Mouse (Mus musculus): Measurements from ENCODE around the gene Cdkn2c. TPM values are rescaled to one million over a fixed set of nuclear protein-coding genes. Genes with fewer than 3 reads are reported as not detected.

The Cdkn2c gene
- polyA plus RNA-seq, 1 experiment from 2014 or later = 18.5 TPM

DNA sequence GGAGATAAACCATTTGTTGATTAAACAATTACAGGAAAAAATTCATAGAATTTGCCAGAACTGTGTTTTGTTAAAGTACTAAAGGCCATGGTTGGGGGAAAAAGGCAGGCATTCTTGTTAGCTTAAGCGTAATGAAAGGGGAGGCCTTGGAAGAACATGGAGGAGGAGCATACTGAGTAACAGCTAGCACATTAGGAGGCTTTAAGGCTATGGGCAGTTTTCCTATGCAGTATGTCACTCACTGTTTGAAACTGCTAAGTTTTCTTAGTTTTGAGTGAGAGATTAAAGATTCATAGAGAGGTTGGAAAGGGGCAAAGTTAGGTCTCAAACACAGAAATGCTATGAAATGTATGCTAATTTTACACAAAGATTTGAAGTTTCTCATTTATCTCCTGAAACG, 7.1 kb upstream of the Cdkn2c start:
- WGBS = 77% methylated on average over 2 of the region's 2 CpGs
- H3K4me3 ChIP-seq (ENCODE audit: low read length) = no peak overlapping the region

DNA sequence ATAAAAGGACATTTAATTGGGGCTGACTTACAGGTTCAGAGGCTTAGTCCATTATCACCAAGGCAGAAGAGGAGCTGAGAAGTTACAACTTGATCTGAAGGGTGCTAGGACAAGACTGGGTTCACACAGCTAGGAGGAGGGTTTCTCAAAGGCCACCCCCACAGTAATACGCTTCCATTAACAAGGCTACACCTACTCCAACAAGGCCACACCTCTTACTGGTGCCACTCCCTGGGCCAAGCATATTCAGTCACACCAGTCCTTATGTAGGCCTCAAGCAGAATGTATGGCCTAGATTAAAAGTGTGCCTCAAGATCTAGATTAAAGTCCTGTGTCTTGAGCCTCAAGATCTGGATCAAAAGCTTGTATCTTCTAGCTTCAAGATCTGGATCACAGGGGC, 5.0 kb upstream of the Cdkn2c start:
- no peaks in the 10 kb centered on the region for H3K9me3 ChIP-seq (replicated peaks; ENCODE audit: control insufficient read depth, low read length)
- no peaks in the 10 kb centered on the region for H3K36me3 ChIP-seq (ENCODE audit: control insufficient read depth, insufficient read depth)
- H3K27ac ChIP-seq (ENCODE audit: low read length) = no peak overlapping the region
- 77% methylated on average over 1 of the region's 1 CpGs for WGBS
- H3K9ac ChIP-seq (ENCODE audit: low read length) = no peak overlapping the region
- ATAC-seq (replicated peaks; ENCODE audit: extremely low read depth, insufficient read depth, low FRiP score) = no peak
- H3K27me3 ChIP-seq (ENCODE audit: control insufficient read depth, insufficient read depth, low read length) = no peaks in the 10 kb centered on the region
- peaks cover 5% of the 10 kb centered on the region for H3K4me1 ChIP-seq (ENCODE audit: control insufficient read depth, insufficient read depth, low read length)
- H3K4me3 ChIP-seq (ENCODE audit: low read length) = no peak overlapping the region
- no peak overlapping the region for H3K4me2 ChIP-seq (ENCODE audit: low read depth, low read length)

More for the DNA sequence above, 7.1 kb upstream of the Cdkn2c start:
- no peak overlapping the region for H3K9ac ChIP-seq (ENCODE audit: low read length)
- no peaks in the 10 kb centered on the region for H3K9me3 ChIP-seq (replicated peaks; ENCODE audit: control insufficient read depth, low read length)
- H3K36me3 ChIP-seq (ENCODE audit: control insufficient read depth, insufficient read depth) = no peaks in the 10 kb centered on the region
- no peak for ATAC-seq (replicated peaks; ENCODE audit: extremely low read depth, insufficient read depth, low FRiP score)
- H3K4me2 ChIP-seq (ENCODE audit: low read depth, low read length) = no peak overlapping the region
- 0 out of 2 replicates have a peak, but pooled peaks cover 3% of the 10 kb centered on the region for H3K4me1 ChIP-seq (ENCODE audit: control insufficient read depth, insufficient read depth, low read length)
- H3K27ac ChIP-seq (ENCODE audit: low read length) = no peak overlapping the region
- H3K27me3 ChIP-seq (ENCODE audit: control insufficient read depth, insufficient read depth, low read length) = no peaks in the 10 kb centered on the region

DNA sequence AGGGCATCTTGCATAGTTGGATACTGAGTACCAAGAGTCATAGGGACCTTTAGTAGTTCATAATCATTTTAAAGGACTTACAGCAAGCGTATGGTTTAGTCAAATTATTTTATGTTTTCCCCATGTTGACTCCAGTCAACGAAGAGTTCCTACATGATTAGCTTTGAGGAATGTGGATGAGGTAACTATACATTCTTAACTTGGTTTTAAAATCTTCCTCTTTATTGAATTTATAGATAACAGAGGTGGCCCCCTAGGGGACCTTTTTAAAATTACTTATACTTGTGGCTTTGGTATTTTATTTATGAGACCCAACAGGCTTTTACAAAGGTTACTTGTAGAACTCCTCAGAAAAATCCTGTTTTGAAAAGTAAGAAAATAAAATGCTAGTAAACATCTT, 3.2 kb upstream of the Cdkn2c start:
- no peak for ATAC-seq (replicated peaks; ENCODE audit: extremely low read depth, insufficient read depth, low FRiP score)
- no peaks in the 10 kb centered on the region for H3K36me3 ChIP-seq (ENCODE audit: control insufficient read depth, insufficient read depth)
- H3K4me2 ChIP-seq (ENCODE audit: low read depth, low read length) = no peak overlapping the region
- no peaks in the 10 kb centered on the region for H3K27me3 ChIP-seq (ENCODE audit: control insufficient read depth, insufficient read depth, low read length)
- H3K4me1 ChIP-seq (ENCODE audit: control insufficient read depth, insufficient read depth, low read length) = peaks cover 5% of the 10 kb centered on the region
- no peak overlapping the region for H3K27ac ChIP-seq (ENCODE audit: low read length)
- no peak overlapping the region for H3K9ac ChIP-seq (ENCODE audit: low read length)
- H3K4me3 ChIP-seq (ENCODE audit: low read length) = no peak overlapping the region
- WGBS = 67% methylated on average over 2 of the region's 2 CpGs
- H3K9me3 ChIP-seq (replicated peaks; ENCODE audit: control insufficient read depth, low read length) = no peaks in the 10 kb centered on the region

DNA sequence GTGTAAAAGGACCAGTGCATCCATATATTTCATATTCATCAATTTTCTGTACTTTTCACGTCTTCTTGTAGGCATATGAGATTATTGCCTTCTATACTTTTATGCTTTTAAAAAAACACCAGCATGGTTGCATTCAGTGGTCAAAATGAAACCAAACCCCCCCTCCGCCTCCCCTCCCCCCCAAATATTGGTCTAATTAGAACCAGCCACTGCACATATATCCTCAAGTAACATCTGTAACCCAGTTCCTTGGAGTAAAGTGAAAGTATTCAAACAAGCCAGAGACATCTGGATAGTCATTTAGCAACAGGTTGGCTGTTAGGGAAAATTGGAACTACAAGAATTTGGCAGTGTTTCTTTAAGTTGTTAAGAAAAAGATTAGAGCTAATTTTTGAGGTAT, 529 bp upstream of the Cdkn2c start:
- Histone ChIP-seq H3K9ac (ENCODE audit: low read length) (peak overlapping the region; percentile 99), H3K27me3 (ENCODE audit: control insufficient read depth, insufficient read depth, low read length) (no peaks in the 10 kb centered on the region; the same call in 1 of the 2 replicates), H3K4me1 (ENCODE audit: control insufficient read depth, insufficient read depth, low read length) (peaks cover 15% of the 10 kb centered on the region), H3K27ac (ENCODE audit: low read length) (peak overlapping the region; percentile 99), H3K36me3 (ENCODE audit: control insufficient read depth, insufficient read depth) (no peaks in the 10 kb centered on the region), H3K4me2 (ENCODE audit: low read depth, low read length) (peak overlapping the region; percentile 90), H3K9me3 (replicated peaks; ENCODE audit: control insufficient read depth, low read length) (no peaks in the 10 kb centered on the region), H3K4me3 (ENCODE audit: low read length) (peak overlapping the region; percentile 94)
- ATAC-seq (replicated peaks; ENCODE audit: extremely low read depth, insufficient read depth, low FRiP score) = no peak
- 75% methylated on average over 2 of the region's 2 CpGs for WGBS

DNA sequence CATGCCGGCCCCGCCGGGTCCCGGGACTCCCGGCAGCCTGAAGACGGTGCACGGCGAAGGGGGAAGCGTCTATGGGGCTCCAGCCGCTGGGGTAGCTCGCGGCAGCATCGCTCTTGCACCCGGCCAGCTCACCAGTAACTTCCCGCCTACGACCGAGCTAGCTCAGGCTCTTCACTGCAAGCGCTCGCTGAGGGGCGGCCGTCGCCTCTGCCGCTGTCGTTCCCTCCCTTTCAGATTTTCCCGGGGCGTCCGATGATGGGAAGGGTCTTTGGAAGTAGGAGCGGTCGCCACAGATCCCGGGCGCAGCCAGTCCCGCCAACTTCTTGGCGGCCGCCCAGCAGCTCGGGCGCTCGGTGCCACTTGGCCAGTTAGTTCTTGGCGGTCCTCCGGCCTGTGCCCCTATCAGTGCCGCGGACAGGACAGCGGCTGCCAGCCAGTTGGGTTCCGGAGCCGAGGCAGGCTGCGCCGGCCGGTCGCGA, 968 bp downstream of the Cdkn2c start:
- Histone ChIP-seq H3K27me3 (ENCODE audit: control insufficient read depth, insufficient read depth, low read length) (peaks cover 7% of the 10 kb centered on the region; the same call in 1 of the 2 replicates), H3K4me1 (ENCODE audit: control insufficient read depth, insufficient read depth, low read length) (peaks cover 15% of the 10 kb centered on the region)
- under 1% methylated on average over 49 of the region's 49 CpGs for WGBS

DNA sequence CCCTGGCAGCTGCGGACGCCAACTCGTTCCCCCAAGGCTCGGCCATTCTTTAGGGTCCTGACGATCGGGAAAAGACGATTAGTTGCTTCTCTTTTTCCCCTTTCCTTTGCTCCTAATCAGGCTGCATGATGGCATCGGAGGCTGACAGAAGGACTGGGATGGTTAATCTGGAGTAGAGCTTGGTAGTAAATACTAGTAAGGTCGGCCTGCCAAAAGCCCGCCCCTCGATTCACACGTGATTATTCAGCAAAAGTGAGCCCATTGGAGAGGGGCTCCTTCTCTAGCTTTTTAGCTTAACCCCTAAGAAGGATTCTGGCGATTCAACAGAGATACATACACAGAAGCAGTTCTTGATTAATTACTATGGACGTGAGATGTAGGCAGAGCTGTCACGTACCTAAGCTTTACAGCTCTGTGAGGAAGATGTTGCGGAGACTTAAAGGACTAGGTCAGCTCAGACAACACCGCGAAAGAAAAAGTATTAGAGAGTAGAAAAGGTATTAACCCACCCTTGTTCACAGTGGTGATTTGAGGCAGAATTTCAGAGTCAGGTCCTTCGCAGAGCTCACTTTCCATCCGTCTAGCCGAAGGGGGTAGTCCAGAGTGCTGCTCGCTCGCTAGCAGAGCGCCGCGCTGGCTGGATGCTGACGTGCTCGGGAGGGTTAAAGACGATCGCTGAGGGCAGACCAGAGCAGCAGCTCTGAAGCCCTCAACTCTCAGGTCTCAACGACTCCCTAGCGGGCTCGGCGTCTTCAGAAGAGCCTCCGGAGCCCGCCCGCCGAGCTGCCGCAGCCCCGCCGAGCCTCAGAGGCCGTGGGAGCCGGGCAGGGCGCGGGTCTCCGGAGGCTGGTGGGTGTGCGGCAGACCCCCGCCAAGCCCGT, 1.6 kb downstream of the Cdkn2c start:
- peak overlapping the region; percentile 90 for H3K4me2 ChIP-seq (ENCODE audit: low read depth, low read length)
- peaks cover 10% of the 10 kb centered on the region for H3K27me3 ChIP-seq (ENCODE audit: control insufficient read depth, insufficient read depth, low read length)
- peak overlapping the region; percentile 94 for H3K4me3 ChIP-seq (ENCODE audit: low read length)
- under 1% methylated on average over 49 of the region's 49 CpGs for WGBS
- H3K36me3 ChIP-seq (ENCODE audit: control insufficient read depth, insufficient read depth) = no peaks in the 10 kb centered on the region
- ATAC-seq (replicated peaks; ENCODE audit: extremely low read depth, insufficient read depth, low FRiP score) = 0 out of 2 replicates have a peak, but pooled peaks have one; percentile 34
- H3K9me3 ChIP-seq (replicated peaks; ENCODE audit: control insufficient read depth, low read length) = no peaks in the 10 kb centered on the region
- H3K9ac ChIP-seq (ENCODE audit: low read length) = peak overlapping the region; percentile 99
- H3K27ac ChIP-seq (ENCODE audit: low read length) = peak overlapping the region; percentile 99
- H3K4me1 ChIP-seq (ENCODE audit: control insufficient read depth, insufficient read depth, low read length) = peaks cover 15% of the 10 kb centered on the region

More for the DNA sequence above, 968 bp downstream of the Cdkn2c start:
- Histone ChIP-seq H3K4me2 (ENCODE audit: low read depth, low read length) (peak overlapping the region; percentile 90), H3K36me3 (ENCODE audit: control insufficient read depth, insufficient read depth) (no peaks in the 10 kb centered on the region), H3K9me3 (replicated peaks; ENCODE audit: control insufficient read depth, low read length) (no peaks in the 10 kb centered on the region), H3K27ac (ENCODE audit: low read length) (peak overlapping the region; percentile 99), H3K9ac (ENCODE audit: low read length) (peak overlapping the region; percentile 99), H3K4me3 (ENCODE audit: low read length) (peak overlapping the region; percentile 94)
- ATAC-seq (replicated peaks; ENCODE audit: extremely low read depth, insufficient read depth, low FRiP score) = peak; percentile 53

DNA sequence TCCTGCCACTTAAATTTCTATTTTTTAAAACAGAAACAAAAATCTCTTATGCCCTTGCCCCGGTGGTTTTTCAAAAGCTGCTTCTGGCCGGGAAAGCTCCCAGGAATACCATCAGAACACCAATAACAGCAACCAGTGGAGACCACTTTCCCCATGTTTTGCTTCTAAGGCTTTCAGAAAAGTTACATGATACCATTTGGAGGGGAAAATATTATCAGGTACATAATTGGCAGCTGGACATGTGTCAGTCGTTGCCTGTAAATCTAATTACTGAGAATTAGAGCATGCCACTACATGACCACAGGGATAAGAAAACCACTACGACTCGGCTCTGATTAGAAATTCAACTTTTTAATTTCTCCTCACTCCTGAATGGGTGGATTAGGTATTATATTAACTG, 2.9 kb downstream of the Cdkn2c start:
- peak overlapping the region; percentile 90 for H3K4me2 ChIP-seq (ENCODE audit: low read depth, low read length)
- 40% methylated on average over 5 of the region's 5 CpGs for WGBS
- H3K27me3 ChIP-seq (ENCODE audit: control insufficient read depth, insufficient read depth, low read length) = peaks cover 17% of the 10 kb centered on the region
- H3K9ac ChIP-seq (ENCODE audit: low read length) = no peak overlapping the region; the same call in 1 of the 2 replicates
- peaks cover 15% of the 10 kb centered on the region for H3K4me1 ChIP-seq (ENCODE audit: control insufficient read depth, insufficient read depth, low read length)
- H3K9me3 ChIP-seq (replicated peaks; ENCODE audit: control insufficient read depth, low read length) = no peaks in the 10 kb centered on the region
- ATAC-seq (replicated peaks; ENCODE audit: extremely low read depth, insufficient read depth, low FRiP score) = no peak
- no peak overlapping the region for H3K27ac ChIP-seq (ENCODE audit: low read length)
- H3K36me3 ChIP-seq (ENCODE audit: control insufficient read depth, insufficient read depth) = no peaks in the 10 kb centered on the region
- H3K4me3 ChIP-seq (ENCODE audit: low read length) = peak overlapping the region; percentile 49

DNA sequence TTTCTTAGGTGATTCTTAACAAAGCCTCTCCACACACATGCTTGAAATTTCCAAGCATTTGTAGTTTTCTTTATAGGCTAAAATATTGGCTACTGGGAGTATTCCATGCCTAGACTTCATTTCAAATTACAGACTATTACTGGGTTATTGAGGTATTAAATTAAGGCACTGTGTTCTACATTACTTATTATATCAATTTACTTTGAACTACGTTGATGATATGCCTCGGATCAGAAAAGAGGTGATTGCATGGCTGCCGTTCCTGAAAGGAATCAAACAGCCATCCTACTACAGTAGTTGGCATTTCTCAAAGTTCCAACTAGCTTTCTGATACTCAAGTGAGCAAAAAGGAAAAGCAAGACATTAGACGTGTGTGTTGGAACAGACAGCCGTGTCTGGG, 4.7 kb downstream of the Cdkn2c start:
- WGBS = 63% methylated on average over 5 of the region's 5 CpGs
- Histone ChIP-seq H3K27ac (ENCODE audit: low read length) (no peak overlapping the region), H3K9me3 (replicated peaks; ENCODE audit: control insufficient read depth, low read length) (no peaks in the 10 kb centered on the region), H3K4me2 (ENCODE audit: low read depth, low read length) (no peak overlapping the region), H3K4me3 (ENCODE audit: low read length) (no peak overlapping the region), H3K9ac (ENCODE audit: low read length) (no peak overlapping the region), H3K36me3 (ENCODE audit: control insufficient read depth, insufficient read depth) (no peaks in the 10 kb centered on the region), H3K27me3 (ENCODE audit: control insufficient read depth, insufficient read depth, low read length) (peaks cover 26% of the 10 kb centered on the region), H3K4me1 (ENCODE audit: control insufficient read depth, insufficient read depth, low read length) (peaks cover 20% of the 10 kb centered on the region)
- ATAC-seq (replicated peaks; ENCODE audit: extremely low read depth, insufficient read depth, low FRiP score) = no peak

DNA sequence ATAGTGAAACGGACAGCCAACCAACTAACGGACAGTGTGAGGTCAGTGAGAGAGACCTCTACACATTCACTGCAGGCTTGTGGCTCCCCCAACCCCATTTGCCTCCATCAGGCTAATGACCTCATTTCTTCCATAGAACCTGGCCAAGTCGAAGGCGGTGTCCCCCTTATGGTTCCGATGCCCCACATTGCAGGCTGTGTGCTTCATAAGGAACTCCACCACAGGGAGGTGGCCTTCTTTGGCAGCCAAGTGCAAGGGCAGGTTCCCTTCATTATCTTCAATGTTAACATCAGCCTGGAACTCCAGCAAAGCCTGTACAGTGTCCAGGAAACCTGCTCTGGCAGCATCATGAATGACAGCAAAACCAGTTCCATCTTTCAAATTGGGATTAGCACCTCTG, 5.8 kb downstream of the Cdkn2c start:
- H3K27me3 ChIP-seq (ENCODE audit: control insufficient read depth, insufficient read depth, low read length) = peaks cover 30% of the 10 kb centered on the region
- H3K9ac ChIP-seq (ENCODE audit: low read length) = no peak overlapping the region
- no peak overlapping the region for H3K27ac ChIP-seq (ENCODE audit: low read length)
- no peak for ATAC-seq (replicated peaks; ENCODE audit: extremely low read depth, insufficient read depth, low FRiP score)
- no peaks in the 10 kb centered on the region for H3K9me3 ChIP-seq (replicated peaks; ENCODE audit: control insufficient read depth, low read length)
- H3K4me2 ChIP-seq (ENCODE audit: low read depth, low read length) = no peak overlapping the region
- no peaks in the 10 kb centered on the region for H3K36me3 ChIP-seq (ENCODE audit: control insufficient read depth, insufficient read depth)
- 64% methylated on average over 5 of the region's 5 CpGs for WGBS
- no peak overlapping the region for H3K4me3 ChIP-seq (ENCODE audit: low read length)
- H3K4me1 ChIP-seq (ENCODE audit: control insufficient read depth, insufficient read depth, low read length) = peaks cover 21% of the 10 kb centered on the region
